Mouse (Mus musculus) MEL (cell line): Measurements from ENCODE around the gene Pcbp4.

Experiments used
- CTCF ChIP-seq, 3 experiments: IDR thresholded peaks in 2 of 3; conservative IDR thresholded peaks in 1 of 3; 2 replicates each; pipeline ENCODE4 v1.5.1; 2011 to 2012; ENCODE audit warnings: low read length in 3 of 3, low read depth in 2 of 3, mild to moderate bottlenecking in 2 of 3, improper control_type of control experiment in 1 of 3, inconsistent platforms in 1 of 3, mixed read lengths in 1 of 3, moderate library complexity in 1 of 3; ENCODE audit not compliant: control insufficient read depth in 1 of 3, insufficient read depth in 1 of 3, poor library complexity in 1 of 3, severe bottlenecking in 1 of 3
- EP300 ChIP-seq, 2 experiments: IDR thresholded peaks; 2 replicates each; pipeline ENCODE4 v1.6.1; 2011; ENCODE audit warnings: improper control_type of control experiment in 2 of 2, low read length in 2 of 2, low read depth in 1 of 2, mild to moderate bottlenecking in 1 of 2
- HCFC1 ChIP-seq: IDR thresholded peaks from 2 replicates; pipeline ENCODE4 v1.6.1; 2012; ENCODE audit warnings: low read depth, mild to moderate bottlenecking, inconsistent platforms, low read length, improper control_type of control experiment, moderate library complexity
- MAFK ChIP-seq: IDR thresholded peaks from 2 replicates; pipeline ENCODE4 v1.6.1; 2011; ENCODE audit warnings: low read depth, mild to moderate bottlenecking, low read length, improper control_type of control experiment, borderline replicate concordance
- MAX ChIP-seq: IDR thresholded peaks from 2 replicates; pipeline ENCODE4 v1.6.1; 2011; ENCODE audit warnings: low read length, improper control_type of control experiment
- MYC ChIP-seq: IDR thresholded peaks from 2 replicates; pipeline ENCODE4 v1.6.1; 2011; ENCODE audit warnings: low read depth, mild to moderate bottlenecking, low read length, improper control_type of control experiment, moderate library complexity
- NELFE ChIP-seq: IDR thresholded peaks from 2 replicates; pipeline ENCODE4 v1.6.1; 2011; ENCODE audit warnings: low read depth, low read length, improper control_type of control experiment
- POLR2A ChIP-seq, 2 experiments: IDR thresholded peaks; 2 replicates each; pipeline ENCODE4 v1.6.1; 2011 to 2012; ENCODE audit warnings: low read length in 2 of 2, mild to moderate bottlenecking in 2 of 2, control low read depth in 1 of 2, improper control_type of control experiment in 1 of 2, low read depth in 1 of 2, moderate library complexity in 1 of 2; ENCODE audit not compliant: control insufficient read depth in 1 of 2, insufficient read depth in 1 of 2, poor library complexity in 1 of 2
- POLR2AphosphoS2 ChIP-seq: IDR thresholded peaks from 2 replicates; pipeline ENCODE4 v1.6.1; 2011; ENCODE audit warnings: low read length, improper control_type of control experiment
- RCOR1 ChIP-seq: IDR thresholded peaks from 2 replicates; pipeline ENCODE4 v1.6.1; 2012; ENCODE audit warnings: low read depth, mild to moderate bottlenecking, inconsistent platforms, low read length, improper control_type of control experiment
- SIN3A ChIP-seq: IDR thresholded peaks from 2 replicates; pipeline ENCODE4 v1.6.1; 2012; ENCODE audit warnings: low read length, improper control_type of control experiment, inconsistent platforms
- TAL1 ChIP-seq: IDR thresholded peaks from 2 replicates; pipeline ENCODE4 v1.6.1; 2012; ENCODE audit warnings: mild to moderate bottlenecking, inconsistent platforms, low read length, moderate library complexity, mixed read lengths
- ZNF384 ChIP-seq: IDR thresholded peaks from 2 replicates; pipeline ENCODE4 v1.6.1; 2012; ENCODE audit warnings: low read depth, mild to moderate bottlenecking, inconsistent platforms, low read length, improper control_type of control experiment

DNA sequence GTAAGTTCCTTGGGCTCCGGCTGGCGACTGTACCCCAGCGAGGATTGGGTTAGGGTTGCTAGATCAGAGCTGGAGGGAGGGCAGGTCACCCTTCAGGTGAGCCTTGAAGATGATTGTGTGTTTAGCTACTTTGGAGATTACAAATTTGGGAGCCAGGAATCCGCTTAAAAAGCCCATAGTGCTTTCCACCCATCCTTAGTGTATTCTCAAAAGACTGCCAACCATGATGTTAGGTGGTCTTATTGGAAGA is 23.2 kb upstream of the Pcbp4 start:
- TF ChIP-seq CTCF (IDR thresholded peaks at IDR 0.05 in 2 of 3, conservative IDR thresholded peaks at IDR 0.05 in 1 of 3; ENCODE audit: control insufficient read depth in 1 of 3, insufficient read depth in 1 of 3, low read depth in 2 of 3, low read length in 3 of 3, poor library complexity in 1 of 3, severe bottlenecking in 1 of 3): no peak
- TF ChIP-seq POLR2A (IDR thresholded peaks at IDR 0.05; ENCODE audit: control insufficient read depth in 1 of 2, insufficient read depth in 1 of 2, low read depth in 1 of 2, low read length in 2 of 2, poor library complexity in 1 of 2): no peak
- no peak for TF ChIP-seq SIN3A
- TF ChIP-seq RCOR1: no peak
- TF ChIP-seq NELFE: no peak
- TF ChIP-seq MYC: no peak
- no peak for TF ChIP-seq MAX
- no peak for TF ChIP-seq ZNF384
- no peak for TF ChIP-seq TAL1
- TF ChIP-seq HCFC1: no peak
- TF ChIP-seq EP300 (IDR thresholded peaks at IDR 0.05; ENCODE audit: low read depth in 1 of 2, low read length in 2 of 2): no peak
- no peak for TF ChIP-seq POLR2AphosphoS2
- TF ChIP-seq MAFK: no peak
